Mouse (Mus musculus) lung, postnatal 0 days (tissue): ENCODE measurements around the gene Hcfc2.

Source experiments
- CTCF ChIP-seq: IDR thresholded peaks from 2 replicates; pipeline ENCODE4 v1.5.1; 2016; ENCODE audit warnings: antibody characterized with exemption, mild to moderate bottlenecking
- EP300 ChIP-seq: IDR thresholded peaks from 2 replicates; pipeline ENCODE4 v1.6.1; 2016; ENCODE audit warnings: antibody characterized with exemption, mild to moderate bottlenecking, control low read depth

DNA sequence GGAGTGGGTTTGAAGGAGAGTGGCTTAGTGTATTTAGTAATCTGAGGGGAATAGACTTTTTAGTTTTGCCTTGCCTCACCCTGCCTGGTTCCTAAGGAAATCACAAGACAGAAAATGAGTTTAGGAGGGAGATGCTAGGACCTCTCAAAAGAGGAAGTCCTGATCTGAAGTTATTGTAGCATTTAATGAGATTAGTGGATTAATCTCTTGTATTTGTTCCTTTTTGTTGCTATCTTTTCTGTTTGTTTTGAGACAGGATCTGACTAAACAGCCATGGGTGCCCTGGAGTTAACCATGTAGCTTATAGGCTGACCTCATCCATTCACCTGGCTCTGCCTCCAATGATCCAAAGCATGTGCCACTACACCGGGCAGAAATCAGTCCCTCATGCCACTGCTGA is 46.6 kb downstream of the Hcfc2 start:
- TF ChIP-seq CTCF: no peak
- no peak for TF ChIP-seq EP300
